Mouse (Mus musculus) bone marrow macrophage, adult 2 months (primary cell): ENCODE measurements around the gene Rims1.

Experiments
- CTCF ChIP-seq: IDR thresholded peaks from 2 replicates; pipeline ENCODE4 v1.5.1; 2012; ENCODE audit warnings: low read depth, mild to moderate bottlenecking, low read length, moderate library complexity
- POLR2A ChIP-seq: IDR thresholded peaks from 2 replicates; pipeline ENCODE4 v1.6.1; 2012; ENCODE audit warnings: mild to moderate bottlenecking, low read depth, low read length, borderline replicate concordance

GRCm38 (mm10) chr1:22800276-22800675 lies 5.5 kb downstream of the Rims1 start:
- TF ChIP-seq CTCF (no peak), POLR2A (no peak)
